Mouse (Mus musculus): Measurements from ENCODE around the gene Wdr19. TPM values are rescaled to one million over a fixed set of nuclear protein-coding genes. Genes with fewer than 3 reads are reported as not detected.
A peak's percentile ranks its signal among the peaks of the same experiment; 100 is the strongest.

The Wdr19 gene
- polyA plus RNA-seq (2016; fragmentation: Nextera tagmentation; extraction: Ambion mirVana): 12.4 and 12.7 TPM in 2 replicates

- Histone ChIP-seq H3K4me3 (peak within 1 kb of the TSS; percentile 76), H3K27ac (replicated peaks) (peak within 1 kb of the TSS; percentile 87), H3K9me3 (replicated peaks) (no peaks in the 10 kb centered on the region), H3K36me3 (0 out of 2 replicates have a peak, but pooled peaks cover 4% of the 10 kb centered on the region), H3K27me3 (ENCODE audit: low read depth, poor library complexity, severe bottlenecking) (no peaks in the 10 kb centered on the region), H3K4me1 (peaks cover 17% of the 10 kb centered on the region)
- WGBS: under 1% methylated on average over 37 of the region's 37 CpGs
- DNase-seq (ENCODE audit: low spot score): peak; percentile 98
Observed at GRCm38 (mm10) chr5:65199346-65200128, at the start of gene Wdr19. Wdr19 (plus strand) TSS chr5:65199696.

GRCm38 (mm10) chr5:65149706-65150105 is 49.8 kb upstream of the Wdr19 start:
- DNase-seq (ENCODE audit: low spot score): no peak
- no peak overlapping the region for H3K4me3 ChIP-seq
- no peaks in the 10 kb centered on the region for H3K27me3 ChIP-seq (ENCODE audit: low read depth, poor library complexity, severe bottlenecking)
- peaks cover 43% of the 10 kb centered on the region for H3K36me3 ChIP-seq
- H3K27ac ChIP-seq (replicated peaks): no peak overlapping the region
- whole genome bisulfite sequencing: 95% methylated on average over 6 of the region's 6 CpGs
- H3K9me3 ChIP-seq (replicated peaks): no peaks in the 10 kb centered on the region
- 0 out of 2 replicates have a peak, but pooled peaks cover 2% of the 10 kb centered on the region for H3K4me1 ChIP-seq

- WGBS: 86% methylated on average over 8 of the region's 8 CpGs
- H3K4me3 ChIP-seq: no peak overlapping the region
- no peak for DNase-seq (ENCODE audit: low spot score)
- peaks cover 37% of the 10 kb centered on the region for H3K36me3 ChIP-seq
- no peak overlapping the region for H3K27ac ChIP-seq (replicated peaks)
- H3K4me1 ChIP-seq: 0 out of 2 replicates have a peak, but pooled peaks cover 2% of the 10 kb centered on the region
- H3K9me3 ChIP-seq (replicated peaks): no peaks in the 10 kb centered on the region
- no peaks in the 10 kb centered on the region for H3K27me3 ChIP-seq (ENCODE audit: low read depth, poor library complexity, severe bottlenecking)
Observed at GRCm38 (mm10) chr5:65150376-65150955, 49.0 kb upstream of the Wdr19 start.

- no peaks in the 10 kb centered on the region for H3K9me3 ChIP-seq (replicated peaks)
- H3K27ac ChIP-seq (replicated peaks): no peak overlapping the region
- peaks cover 40% of the 10 kb centered on the region for H3K36me3 ChIP-seq
- 89% methylated on average over 3 of the region's 3 CpGs for WGBS
- H3K4me1 ChIP-seq: 0 out of 2 replicates have a peak, but pooled peaks cover 2% of the 10 kb centered on the region
- H3K4me3 ChIP-seq: no peak overlapping the region
- H3K27me3 ChIP-seq (ENCODE audit: low read depth, poor library complexity, severe bottlenecking): no peaks in the 10 kb centered on the region
- no peak for DNase-seq (ENCODE audit: low spot score)
Observed at GRCm38 (mm10) chr5:65151276-65151675, 48.2 kb upstream of the Wdr19 start.

GRCm38 (mm10) chr5:65151767-65152166 is 47.7 kb upstream of the Wdr19 start:
- Histone ChIP-seq H3K36me3 (peaks cover 43% of the 10 kb centered on the region), H3K4me3 (no peak overlapping the region), H3K4me1 (0 out of 2 replicates have a peak, but pooled peaks cover 2% of the 10 kb centered on the region), H3K27me3 (ENCODE audit: low read depth, poor library complexity, severe bottlenecking) (no peaks in the 10 kb centered on the region), H3K27ac (replicated peaks) (no peak overlapping the region), H3K9me3 (replicated peaks) (no peaks in the 10 kb centered on the region)
- DNase-seq (ENCODE audit: low spot score): no peak
- 84% methylated on average over 5 of the region's 5 CpGs for WGBS

GRCm38 (mm10) chr5:65154287-65154686 is 45.2 kb upstream of the Wdr19 start:
- WGBS: 89% methylated on average over 6 of the region's 6 CpGs
- H3K36me3 ChIP-seq: peaks cover 34% of the 10 kb centered on the region
- H3K9me3 ChIP-seq (replicated peaks): no peaks in the 10 kb centered on the region
- H3K27me3 ChIP-seq (ENCODE audit: low read depth, poor library complexity, severe bottlenecking): no peaks in the 10 kb centered on the region
- H3K4me1 ChIP-seq: 0 out of 2 replicates have a peak, but pooled peaks cover 2% of the 10 kb centered on the region
- H3K27ac ChIP-seq (replicated peaks): no peak overlapping the region
- DNase-seq (ENCODE audit: low spot score): no peak
- no peak overlapping the region for H3K4me3 ChIP-seq

GRCm38 (mm10) chr5:65156853-65157252 is 42.6 kb upstream of the Wdr19 start:
- DNase-seq (ENCODE audit: low spot score): no peak
- no peak overlapping the region for H3K4me3 ChIP-seq
- no peaks in the 10 kb centered on the region for H3K4me1 ChIP-seq
- WGBS: 66% methylated on average over 2 of the region's 2 CpGs
- no peaks in the 10 kb centered on the region for H3K27me3 ChIP-seq (ENCODE audit: low read depth, poor library complexity, severe bottlenecking)
- peaks cover 25% of the 10 kb centered on the region for H3K36me3 ChIP-seq
- no peak overlapping the region for H3K27ac ChIP-seq (replicated peaks)
- H3K9me3 ChIP-seq (replicated peaks): no peaks in the 10 kb centered on the region

GRCm38 (mm10) chr5:65157412-65158381 is 41.8 kb upstream of the Wdr19 start:
- 77% methylated on average over 22 of the region's 22 CpGs for WGBS
- H3K4me3 ChIP-seq: no peak overlapping the region
- no peak for DNase-seq (ENCODE audit: low spot score)
- no peaks in the 10 kb centered on the region for H3K9me3 ChIP-seq (replicated peaks)
- H3K27ac ChIP-seq (replicated peaks): peak overlapping the region; percentile 38; the same call in 1 of the 2 replicates
- peaks cover 23% of the 10 kb centered on the region for H3K36me3 ChIP-seq
- H3K27me3 ChIP-seq (ENCODE audit: low read depth, poor library complexity, severe bottlenecking): no peaks in the 10 kb centered on the region
- H3K4me1 ChIP-seq: peaks cover 3% of the 10 kb centered on the region; the same call in 1 of the 2 replicates

- H3K4me1 ChIP-seq: peaks cover 7% of the 10 kb centered on the region; the same call in 1 of the 2 replicates
- H3K27ac ChIP-seq (replicated peaks): no peak overlapping the region
- 90% methylated on average over 20 of the region's 20 CpGs for WGBS
- no peaks in the 10 kb centered on the region for H3K9me3 ChIP-seq (replicated peaks)
- H3K4me3 ChIP-seq: no peak overlapping the region
- no peak for DNase-seq (ENCODE audit: low spot score)
- H3K27me3 ChIP-seq (ENCODE audit: low read depth, poor library complexity, severe bottlenecking): no peaks in the 10 kb centered on the region
- peaks cover 28% of the 10 kb centered on the region for H3K36me3 ChIP-seq
Observed at GRCm38 (mm10) chr5:65158696-65159305, 40.7 kb upstream of the Wdr19 start.

GRCm38 (mm10) chr5:65163001-65163400 is 36.5 kb upstream of the Wdr19 start:
- peaks cover 41% of the 10 kb centered on the region for H3K36me3 ChIP-seq
- H3K4me3 ChIP-seq: no peak overlapping the region
- H3K27me3 ChIP-seq (ENCODE audit: low read depth, poor library complexity, severe bottlenecking): no peaks in the 10 kb centered on the region
- DNase-seq (ENCODE audit: low spot score): no peak
- no peaks in the 10 kb centered on the region for H3K9me3 ChIP-seq (replicated peaks)
- 79% methylated on average over 5 of the region's 5 CpGs for WGBS
- peaks cover 25% of the 10 kb centered on the region for H3K4me1 ChIP-seq
- peak overlapping the region; percentile 28; the same call in 1 of the 2 replicates for H3K27ac ChIP-seq (replicated peaks)

GRCm38 (mm10) chr5:65163489-65164092 is 35.9 kb upstream of the Wdr19 start:
- H3K36me3 ChIP-seq: peaks cover 41% of the 10 kb centered on the region
- WGBS: 87% methylated on average over 17 of the region's 17 CpGs

More at GRCm38 (mm10) chr5:65163489-65164092, 35.9 kb upstream of the Wdr19 start:
- H3K4me3 ChIP-seq: no peak overlapping the region
- no peaks in the 10 kb centered on the region for H3K9me3 ChIP-seq (replicated peaks)
- peaks cover 29% of the 10 kb centered on the region for H3K4me1 ChIP-seq
- H3K27ac ChIP-seq (replicated peaks): no peak overlapping the region
- H3K27me3 ChIP-seq (ENCODE audit: low read depth, poor library complexity, severe bottlenecking): no peaks in the 10 kb centered on the region
- DNase-seq (ENCODE audit: low spot score): no peak
